Mouse (Mus musculus): ENCODE results near the gene Art2b. TPM values are rescaled to one million over a fixed set of nuclear protein-coding genes. Genes with fewer than 3 reads are reported as not detected.
A peak's percentile ranks its signal among the peaks of the same experiment; 100 is the strongest.
"Not testable (repeated sequence)": the region's sequence is repeated elsewhere in the genome, so short reads cannot be mapped to it uniquely, and the experiment has no call there.

Art2b gene
- polyA plus RNA-seq, 1 experiment from 2014 or later = not detected

DNA sequence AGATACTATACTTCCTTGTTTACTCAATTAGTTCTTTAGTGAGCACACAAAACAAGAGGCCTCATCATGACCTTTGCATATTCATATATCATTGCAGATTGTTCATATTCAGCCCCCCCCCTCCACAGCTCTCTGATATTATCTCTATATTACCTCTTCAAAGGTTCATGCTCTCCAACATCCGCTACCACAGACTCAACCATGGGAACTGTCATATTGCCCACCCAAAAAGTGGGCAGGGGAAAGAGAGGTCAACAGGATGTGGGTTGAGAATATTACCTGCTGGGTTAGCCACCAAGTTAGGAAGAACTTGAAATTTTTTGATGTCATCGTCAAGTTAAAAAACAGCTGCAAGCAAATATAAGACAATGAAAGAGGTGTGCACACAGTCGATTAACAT is 29.9 kb downstream of the Art2b start:
- WGBS = 96% methylated on average over 3 of the region's 3 CpGs
- H3K4me3 ChIP-seq (replicated peaks); H3K27ac ChIP-seq; H3K9ac ChIP-seq (replicated peaks); ATAC-seq; H3K4me1 ChIP-seq (replicated peaks); H3K4me2 ChIP-seq (replicated peaks); H3K36me3 ChIP-seq; H3K9me3 ChIP-seq; H3K27me3 ChIP-seq: not testable (repeated sequence)

DNA sequence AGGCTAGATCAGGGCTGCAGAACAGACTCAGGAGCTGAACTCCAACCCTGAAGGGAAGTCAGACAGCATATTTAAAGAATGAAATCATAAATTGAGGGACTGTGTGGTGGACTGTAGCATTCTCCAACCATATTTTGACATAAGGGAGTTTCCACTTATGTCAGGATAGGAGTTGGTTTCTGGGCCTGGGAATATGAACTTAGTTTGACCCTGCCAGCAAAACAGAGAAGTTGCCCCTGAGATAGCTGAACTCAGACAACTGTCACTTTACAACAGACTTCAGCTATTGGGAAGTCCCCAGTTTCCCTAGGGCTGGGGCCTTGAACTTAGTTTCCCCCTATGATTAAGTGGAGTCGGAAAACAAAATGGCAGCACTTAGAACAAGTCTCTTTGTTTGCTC is 33.9 kb downstream of the Art2b start:
- no peak for ATAC-seq
- no peak overlapping the region for H3K4me3 ChIP-seq (replicated peaks)
- WGBS = 98% methylated on average over 1 of the region's 1 CpGs

DNA sequence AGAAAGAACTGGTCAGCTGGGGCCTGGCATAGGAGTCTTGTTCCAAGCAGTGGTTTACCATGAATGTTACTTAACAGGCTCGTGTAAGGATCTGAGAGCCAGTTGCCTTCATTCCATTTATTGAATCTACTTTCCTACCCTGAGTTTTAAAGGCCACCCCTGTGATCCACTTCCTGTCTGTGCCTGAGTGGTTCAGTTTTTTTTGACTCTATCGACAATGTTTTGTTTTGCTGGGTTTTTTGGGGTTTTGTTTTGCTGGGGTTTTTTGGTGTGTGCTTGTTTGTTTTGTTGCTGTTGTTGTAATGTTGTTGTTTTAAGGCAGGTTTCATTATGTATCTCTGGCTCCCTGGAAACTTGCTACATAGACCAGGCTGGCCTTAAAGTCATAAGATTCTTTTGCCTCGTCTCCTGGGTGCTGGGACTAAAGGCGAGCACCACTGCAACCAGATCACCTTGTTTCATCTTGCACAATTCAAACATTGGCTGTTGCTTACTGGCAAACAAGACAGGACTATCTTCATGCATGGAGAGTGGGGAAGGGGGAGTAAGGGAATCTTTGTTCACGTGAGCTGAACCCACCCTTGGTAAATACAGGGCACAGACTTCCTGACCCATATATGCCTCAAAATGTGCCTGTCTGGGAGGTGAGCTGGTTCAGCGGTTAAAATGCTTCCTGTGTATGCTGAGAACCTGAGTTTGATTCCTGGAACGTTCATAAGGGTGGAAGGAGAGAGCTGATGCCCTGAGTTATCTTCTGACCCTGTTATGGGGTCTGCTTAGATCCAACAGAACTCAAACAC is 34.5 kb downstream of the Art2b start:
- Histone ChIP-seq H3K4me3 (replicated peaks) (no peak overlapping the region), H3K4me2 (replicated peaks) (no peak overlapping the region), H3K4me1 (replicated peaks) (no peaks in the 10 kb centered on the region), H3K27me3 (no peaks in the 10 kb centered on the region), H3K36me3 (no peaks in the 10 kb centered on the region), H3K9ac (replicated peaks) (no peak overlapping the region), H3K27ac (no peak overlapping the region), H3K9me3 (no peaks in the 10 kb centered on the region)
- no peak for ATAC-seq
- WGBS = 78% methylated on average over 7 of the region's 7 CpGs

More for the DNA sequence above, 33.9 kb downstream of the Art2b start:
- no peak overlapping the region for H3K27ac ChIP-seq
- no peaks in the 10 kb centered on the region for H3K4me1 ChIP-seq (replicated peaks)
- no peaks in the 10 kb centered on the region for H3K9me3 ChIP-seq
- H3K4me2 ChIP-seq (replicated peaks) = no peak overlapping the region
- no peaks in the 10 kb centered on the region for H3K27me3 ChIP-seq
- no peaks in the 10 kb centered on the region for H3K36me3 ChIP-seq
- no peak overlapping the region for H3K9ac ChIP-seq (replicated peaks)

DNA sequence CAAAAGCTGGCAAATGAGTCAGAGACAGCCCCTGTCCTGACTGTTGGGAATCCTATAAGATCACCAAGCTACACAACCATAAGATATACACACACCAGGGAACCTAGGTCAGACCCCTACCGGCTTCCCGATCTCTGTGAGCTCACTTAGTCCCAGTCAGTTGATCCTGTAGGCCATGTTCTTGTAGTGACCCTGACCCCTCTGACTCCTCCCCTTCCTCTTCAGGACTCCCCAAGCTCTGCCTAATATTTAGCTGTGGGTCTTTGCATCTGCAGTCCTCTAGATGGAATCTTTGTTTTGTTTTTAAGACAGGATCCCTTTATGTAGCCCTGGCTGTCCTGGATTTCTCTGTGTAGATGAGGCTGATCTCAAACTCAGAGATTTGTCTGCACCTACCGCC is 36.1 kb downstream of the Art2b start:
- Histone ChIP-seq H3K36me3 (no peaks in the 10 kb centered on the region), H3K4me2 (replicated peaks) (no peak overlapping the region), H3K4me1 (replicated peaks) (no peaks in the 10 kb centered on the region), H3K9me3 (no peaks in the 10 kb centered on the region), H3K27me3 (no peaks in the 10 kb centered on the region), H3K4me3 (replicated peaks) (no peak overlapping the region), H3K27ac (no peak overlapping the region), H3K9ac (replicated peaks) (no peak overlapping the region)
- ATAC-seq = no peak
- WGBS = 79% methylated on average over 3 of the region's 3 CpGs

DNA sequence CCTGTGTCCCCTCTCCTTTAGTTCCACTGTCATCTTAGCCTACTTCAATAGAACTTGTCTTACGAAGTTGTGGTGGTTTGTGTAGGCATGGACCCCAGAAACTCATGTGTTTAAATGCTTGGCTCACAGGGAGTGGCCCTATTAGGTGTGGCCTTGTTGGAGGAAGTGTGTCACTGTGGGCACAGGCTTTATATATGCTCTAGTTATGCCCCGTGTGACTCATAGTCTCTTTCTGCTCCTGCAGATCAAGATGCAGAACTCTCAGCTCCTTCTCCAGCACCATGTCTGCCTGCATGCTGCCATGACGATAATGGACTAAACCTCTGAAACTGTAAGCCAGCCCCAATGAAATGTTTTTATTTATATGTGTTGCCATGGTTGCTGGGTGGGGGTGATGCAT is 37.7 kb downstream of the Art2b start:
- Histone ChIP-seq H3K4me2 (replicated peaks) (no peak overlapping the region), H3K27ac (no peak overlapping the region), H3K4me3 (replicated peaks) (no peak overlapping the region), H3K4me1 (replicated peaks) (no peaks in the 10 kb centered on the region), H3K9ac (replicated peaks) (no peak overlapping the region), H3K36me3 (no peaks in the 10 kb centered on the region), H3K9me3 (no peaks in the 10 kb centered on the region), H3K27me3 (no peaks in the 10 kb centered on the region)
- 85% methylated on average over 3 of the region's 3 CpGs for WGBS
- no peak for ATAC-seq

DNA sequence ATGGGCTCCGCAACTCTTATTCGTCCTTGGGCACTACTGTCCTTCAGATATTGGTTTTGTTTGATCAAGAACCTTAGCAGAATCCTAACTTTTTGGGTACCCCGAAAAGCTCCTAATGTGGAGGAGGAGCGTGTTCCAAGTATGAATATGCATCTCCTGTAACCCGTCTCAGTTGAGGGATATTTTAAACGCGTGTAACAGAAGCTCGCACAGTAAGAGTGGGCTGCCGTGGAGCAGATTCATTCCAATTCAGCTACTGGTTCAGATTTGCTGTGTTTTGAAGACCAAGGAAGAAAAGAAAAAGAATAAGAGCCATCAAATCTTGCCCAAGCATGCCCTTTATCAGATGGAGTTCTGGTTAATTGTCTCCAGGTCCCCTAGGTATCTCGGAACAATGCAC is 43.7 kb downstream of the Art2b start:
- Histone ChIP-seq H3K9me3 (no peaks in the 10 kb centered on the region), H3K27me3 (no peaks in the 10 kb centered on the region), H3K9ac (replicated peaks) (no peak overlapping the region), H3K36me3 (no peaks in the 10 kb centered on the region), H3K27ac (no peak overlapping the region), H3K4me3 (replicated peaks) (no peak overlapping the region), H3K4me2 (replicated peaks) (no peak overlapping the region), H3K4me1 (replicated peaks) (peaks cover 4% of the 10 kb centered on the region; the same call in 1 of the 2 replicates)
- 68% methylated on average over 10 of the region's 10 CpGs for WGBS
- ATAC-seq = no peak

DNA sequence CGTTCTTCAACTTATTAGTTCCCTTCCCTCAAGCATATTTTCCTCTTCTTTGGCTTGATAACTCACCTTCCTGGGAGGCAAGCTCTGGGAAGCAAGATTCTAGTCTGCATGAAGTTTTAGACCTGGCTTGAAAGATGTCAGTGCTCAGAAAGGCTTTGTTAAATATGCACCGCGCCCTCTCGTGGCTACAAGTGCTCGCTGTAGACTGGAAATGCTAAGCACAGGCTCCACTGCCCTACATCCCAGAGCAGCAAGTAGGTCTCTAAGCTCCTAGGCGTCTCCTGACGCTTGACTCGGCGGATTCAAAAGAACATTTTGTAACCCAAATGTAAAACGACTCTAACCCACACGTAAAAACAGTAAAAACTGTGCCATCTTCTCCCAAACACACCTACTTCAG is 44.3 kb downstream of the Art2b start:
- Histone ChIP-seq H3K9me3 (no peaks in the 10 kb centered on the region), H3K36me3 (no peaks in the 10 kb centered on the region), H3K27ac (no peak overlapping the region), H3K4me3 (replicated peaks) (no peak overlapping the region), H3K27me3 (no peaks in the 10 kb centered on the region), H3K9ac (replicated peaks) (no peak overlapping the region), H3K4me2 (replicated peaks) (0 out of 2 replicates have a peak overlapping the region, but pooled peaks have one; percentile 1), H3K4me1 (replicated peaks) (peaks cover 4% of the 10 kb centered on the region; the same call in 1 of the 2 replicates)
- 4% methylated on average over 11 of the region's 11 CpGs for WGBS
- peak; percentile 73; the same call in 1 of the 2 replicates for ATAC-seq

DNA sequence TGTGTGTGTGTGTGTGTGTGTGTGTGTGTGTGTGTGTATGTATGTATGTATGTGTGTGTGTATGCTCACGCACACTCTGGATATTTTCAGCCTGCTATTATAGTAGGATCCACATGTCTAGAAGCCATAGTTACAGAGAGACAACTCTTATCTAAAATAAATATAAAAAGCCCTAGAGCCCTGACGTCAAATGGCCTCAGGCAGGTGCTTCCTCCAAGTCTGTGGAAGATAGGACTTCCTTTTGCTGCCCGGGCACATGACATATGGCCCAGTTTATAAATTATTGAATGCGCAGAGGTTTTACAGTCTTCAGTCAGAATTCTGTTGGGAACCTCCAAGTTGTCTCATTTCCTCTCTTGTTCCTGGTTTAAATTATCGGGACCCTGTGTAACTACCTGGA is 44.7 kb downstream of the Art2b start:
- Histone ChIP-seq H3K4me1 (replicated peaks) (peaks cover 6% of the 10 kb centered on the region), H3K9ac (replicated peaks) (no peak overlapping the region), H3K4me3 (replicated peaks) (no peak overlapping the region), H3K27ac (no peak overlapping the region), H3K9me3 (no peaks in the 10 kb centered on the region), H3K27me3 (no peaks in the 10 kb centered on the region), H3K4me2 (replicated peaks) (no peak overlapping the region), H3K36me3 (no peaks in the 10 kb centered on the region)
- WGBS = 77% methylated on average over 5 of the region's 5 CpGs
- ATAC-seq = 0 out of 2 replicates have a peak, but pooled peaks have one; percentile 12

DNA sequence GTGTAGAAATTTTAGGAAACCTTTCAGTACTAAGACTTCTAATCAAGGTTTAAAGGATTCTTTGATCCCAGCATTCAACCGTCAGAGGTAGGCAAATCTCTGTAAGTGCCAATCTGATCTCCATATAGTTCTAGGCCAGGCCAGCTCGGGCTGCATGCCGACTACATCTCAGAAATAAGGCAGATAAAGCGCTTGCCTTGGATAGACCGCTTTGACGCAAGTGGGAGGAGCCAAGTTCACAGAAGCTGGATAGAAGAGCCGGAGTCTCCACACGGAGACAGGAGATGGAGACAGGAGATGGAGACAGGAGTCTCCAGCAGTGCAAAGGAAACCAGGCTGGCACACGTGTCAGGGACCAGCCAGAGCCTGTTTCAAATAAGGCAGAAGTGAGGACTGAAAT is 45.6 kb downstream of the Art2b start:
- 37% methylated on average over 9 of the region's 9 CpGs for WGBS
- H3K4me3 ChIP-seq (replicated peaks) = no peak overlapping the region
- no peaks in the 10 kb centered on the region for H3K9me3 ChIP-seq
- H3K4me1 ChIP-seq (replicated peaks) = peaks cover 15% of the 10 kb centered on the region
- no peak overlapping the region for H3K27ac ChIP-seq
- H3K9ac ChIP-seq (replicated peaks) = no peak overlapping the region
- H3K4me2 ChIP-seq (replicated peaks) = no peak overlapping the region
- H3K36me3 ChIP-seq = no peaks in the 10 kb centered on the region
- H3K27me3 ChIP-seq = no peaks in the 10 kb centered on the region
- 0 out of 2 replicates have a peak, but pooled peaks have one; percentile 22 for ATAC-seq

DNA sequence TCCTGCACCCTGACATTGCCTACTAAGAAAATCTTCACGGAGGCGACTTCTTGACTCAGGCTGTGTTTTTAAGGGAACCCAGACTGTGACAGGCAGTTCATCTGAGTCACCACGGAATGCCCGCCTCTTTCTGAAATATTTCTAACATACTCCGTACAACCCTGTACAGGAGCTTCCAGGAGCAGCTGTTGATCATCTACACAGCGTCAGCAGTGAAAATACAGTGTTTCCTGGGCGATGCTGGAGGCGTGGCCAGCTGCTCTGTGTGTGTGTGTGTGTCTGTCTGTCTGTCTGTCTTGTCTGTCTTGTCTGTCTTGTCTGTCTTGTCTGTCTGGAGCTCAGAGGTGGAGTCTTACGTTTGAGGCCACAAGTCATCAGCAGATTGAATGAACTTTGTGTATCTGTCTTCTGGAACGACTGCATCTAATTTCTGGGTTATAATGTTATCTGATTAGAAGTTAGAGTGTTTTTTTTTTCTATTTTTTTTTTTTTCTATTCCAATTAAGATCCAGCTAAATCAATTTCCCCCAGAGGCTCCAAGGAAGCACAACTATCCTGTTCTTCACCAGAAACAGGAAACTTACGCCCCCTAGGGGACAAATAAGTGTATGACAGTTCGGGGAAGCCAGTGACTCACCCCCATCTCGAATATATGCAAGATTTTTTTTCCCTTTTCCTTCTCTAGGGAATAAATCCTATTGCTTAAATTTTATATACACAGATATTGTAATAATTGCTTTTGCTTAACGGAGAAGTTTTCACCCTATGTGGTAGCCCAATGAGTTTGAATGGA is 47.1 kb downstream of the Art2b start:
- H3K27me3 ChIP-seq = no peaks in the 10 kb centered on the region
- H3K9ac ChIP-seq (replicated peaks) = no peak overlapping the region
- H3K4me1 ChIP-seq (replicated peaks) = peaks cover 20% of the 10 kb centered on the region
- H3K9me3 ChIP-seq = no peaks in the 10 kb centered on the region
- no peak overlapping the region for H3K27ac ChIP-seq
- H3K4me3 ChIP-seq (replicated peaks) = no peak overlapping the region
- H3K4me2 ChIP-seq (replicated peaks) = no peak overlapping the region
- H3K36me3 ChIP-seq = no peaks in the 10 kb centered on the region
- ATAC-seq = no peak
- 62% methylated on average over 14 of the region's 14 CpGs for WGBS

DNA sequence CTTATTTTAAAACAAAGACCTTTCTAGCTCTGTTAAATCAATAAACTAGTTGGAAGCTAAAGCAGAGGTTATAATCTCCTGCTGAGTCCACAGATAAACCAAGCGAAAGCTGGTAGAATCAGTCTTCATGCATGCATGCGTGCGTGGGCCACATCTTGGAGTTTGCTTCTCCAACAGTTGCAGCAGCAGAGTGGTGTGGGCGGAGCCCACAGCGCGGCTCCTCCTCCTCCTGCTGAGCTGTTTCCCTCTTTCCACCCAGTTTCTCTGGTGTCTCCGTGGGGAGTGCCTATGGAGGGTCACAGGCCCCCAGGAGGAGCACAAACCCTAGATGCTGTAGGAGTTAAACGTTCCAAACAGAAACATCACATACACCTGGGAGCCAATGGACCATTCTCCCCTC is 47.9 kb downstream of the Art2b start:
- H3K4me3 ChIP-seq (replicated peaks) = no peak overlapping the region
- 53% methylated on average over 8 of the region's 8 CpGs for WGBS

DNA sequence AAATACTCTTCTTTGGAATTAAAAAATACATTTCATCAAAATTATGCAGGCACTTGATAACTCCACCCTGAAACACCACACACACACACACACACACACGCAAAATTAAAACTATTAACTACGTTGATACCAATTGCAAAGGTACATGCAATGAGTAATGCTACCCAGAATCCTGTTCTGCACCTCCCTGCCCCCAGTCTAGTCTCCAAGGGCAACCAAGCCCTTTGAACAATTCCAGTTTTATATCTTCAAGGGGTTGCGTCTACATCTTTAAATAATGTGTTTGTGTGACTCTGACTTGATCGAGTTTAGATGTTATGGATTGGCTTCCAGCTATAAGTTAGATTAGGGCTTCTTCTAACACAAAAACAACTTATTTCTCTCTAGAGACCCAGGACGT is 49.9 kb downstream of the Art2b start:
- Histone ChIP-seq H3K9ac (replicated peaks) (no peak overlapping the region), H3K4me3 (replicated peaks) (no peak overlapping the region), H3K27ac (no peak overlapping the region), H3K27me3 (no peaks in the 10 kb centered on the region), H3K4me2 (replicated peaks) (no peak overlapping the region), H3K9me3 (no peaks in the 10 kb centered on the region), H3K36me3 (no peaks in the 10 kb centered on the region), H3K4me1 (replicated peaks) (peaks cover 16% of the 10 kb centered on the region)
- ATAC-seq = no peak
- 72% methylated on average over 5 of the region's 5 CpGs for WGBS

More for the DNA sequence above, 47.9 kb downstream of the Art2b start:
- Histone ChIP-seq H3K36me3 (no peaks in the 10 kb centered on the region), H3K4me2 (replicated peaks) (no peak overlapping the region), H3K9me3 (no peaks in the 10 kb centered on the region), H3K27me3 (no peaks in the 10 kb centered on the region), H3K27ac (no peak overlapping the region), H3K9ac (replicated peaks) (no peak overlapping the region), H3K4me1 (replicated peaks) (peaks cover 20% of the 10 kb centered on the region)
- ATAC-seq = no peak
